In the genomic region with DNA sequence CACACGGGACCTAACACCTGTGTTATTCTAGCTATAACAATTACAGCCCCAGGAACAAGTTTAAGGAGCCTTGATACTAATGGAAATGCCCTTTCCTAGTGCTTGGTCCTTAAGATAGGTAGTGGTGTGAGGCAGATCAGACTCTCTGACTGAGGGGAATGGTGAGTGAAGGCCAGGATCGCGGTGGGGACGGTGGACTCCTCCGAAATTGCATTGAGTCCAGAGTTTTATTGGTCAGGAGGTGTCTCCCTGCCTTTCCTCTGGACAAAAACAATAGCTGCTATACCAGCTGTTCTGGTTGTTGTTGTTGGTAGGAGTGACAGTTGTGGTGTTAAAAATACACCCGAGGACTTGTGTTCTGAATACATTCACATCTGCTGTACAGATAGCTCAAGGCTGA, we compare ENCODE assay signal across 8 mouse cellular contexts. TPM values are rescaled to one million over a fixed set of nuclear protein-coding genes. Genes with fewer than 3 reads are reported as not detected.
DNase-seq lines count a peak whose midpoint lies in the region; ATAC-seq and TF ChIP-seq lines count a peak whose summit lies in the region.

No protein-coding gene starts in this region.

- no peaks in the 10 kb centered on the region for H3K9me3 ChIP-seq in lung, embryonic 14.5 days (ENCODE audit: low read depth, low read length)
- no peaks in the 10 kb centered on the region for H3K9me3 ChIP-seq in embryonic facial prominence, embryonic 14.5 days (ENCODE audit: control insufficient read depth, low read length)
- H3K9me3 ChIP-seq in intestine, postnatal 0 days (ENCODE audit: control insufficient read depth), result no peaks in the 10 kb centered on the region
- no peaks in the 10 kb centered on the region for H3K9me3 ChIP-seq in neural tube, embryonic 15.5 days (replicated peaks)

- H3K36me3 ChIP-seq in lung, embryonic 14.5 days (ENCODE audit: insufficient read depth), result no peaks in the 10 kb centered on the region
- H3K36me3 ChIP-seq in embryonic facial prominence, embryonic 14.5 days (ENCODE audit: control insufficient read depth, insufficient read depth, low read length), result no peaks in the 10 kb centered on the region
- H3K36me3 ChIP-seq in intestine, postnatal 0 days (ENCODE audit: control insufficient read depth, insufficient read depth), result no peaks in the 10 kb centered on the region
- no peaks in the 10 kb centered on the region for H3K36me3 ChIP-seq in neural tube, embryonic 15.5 days

- no peak for TF ChIP-seq CTCF in lung, embryonic 14.5 days (IDR thresholded peaks at IDR 0.05; ENCODE audit: low read depth)
- no peak for TF ChIP-seq CTCF in intestine, postnatal 0 days (IDR thresholded peaks at IDR 0.05; ENCODE audit: low read depth)

- no peak overlapping the region for H3K27ac ChIP-seq in lung, embryonic 14.5 days (ENCODE audit: low read depth)
- no peak overlapping the region for H3K27ac ChIP-seq in embryonic facial prominence, embryonic 14.5 days (replicated peaks; ENCODE audit: low read depth, low read length)
- 0 out of 2 replicates have a peak overlapping the region, but pooled peaks have one; percentile 60 for H3K27ac ChIP-seq in intestine, postnatal 0 days (ENCODE audit: low read depth, low read length)
- peak overlapping the region; percentile 83 for H3K27ac ChIP-seq in neural tube, embryonic 15.5 days (replicated peaks)

- no peak for DNase-seq in lung, embryonic 14.5 days
- no peak for DNase-seq in lung, postnatal 25 days (ENCODE audit: low spot score)
- DNase-seq in embryonic facial prominence, embryonic 14.5 days (ENCODE audit: low spot score), result no peak
- no peak for DNase-seq in adrenal gland, adult 18-20 months (ENCODE audit: low spot score in 2 of 2)
- DNase-seq in layer of hippocampus, postnatal 10 days (ENCODE audit: low spot score in 2 of 2), result no peak
- DNase-seq in cerebellum, postnatal 25 days, result no peak

- H3K9ac ChIP-seq in lung, embryonic 14.5 days, result peak overlapping the region; percentile 90; the same call in 1 of the 2 replicates
- peak overlapping the region; percentile 87 for H3K9ac ChIP-seq in embryonic facial prominence, embryonic 14.5 days (ENCODE audit: low read depth, low read length)
- H3K9ac ChIP-seq in intestine, postnatal 0 days (ENCODE audit: low read depth, low read length), result peak overlapping the region; percentile 90; the same call in 1 of the 2 replicates
- peak overlapping the region; percentile 93 for H3K9ac ChIP-seq in neural tube, embryonic 15.5 days (replicated peaks)

- WGBS in lung, embryonic 14.5 days, result 40% methylated on average over 6 of the region's 6 CpGs
- WGBS in embryonic facial prominence, embryonic 14.5 days, result 24% methylated on average over 6 of the region's 6 CpGs
- WGBS in intestine, postnatal 0 days, result 19% methylated on average over 6 of the region's 6 CpGs
- 7% methylated on average over 6 of the region's 6 CpGs for WGBS in neural tube, embryonic 15.5 days

- peak overlapping the region; percentile 97 for H3K4me2 ChIP-seq in lung, embryonic 14.5 days
- peak overlapping the region; percentile 78 for H3K4me2 ChIP-seq in embryonic facial prominence, embryonic 14.5 days (ENCODE audit: low read depth, low read length)
- H3K4me2 ChIP-seq in intestine, postnatal 0 days (replicated peaks; ENCODE audit: low read depth), result peak overlapping the region; percentile 97
- H3K4me2 ChIP-seq in neural tube, embryonic 15.5 days, result peak overlapping the region; percentile 91

- H3K4me1 ChIP-seq in lung, embryonic 14.5 days (ENCODE audit: insufficient read depth), result peaks cover 9% of the 10 kb centered on the region
- peaks cover 17% of the 10 kb centered on the region; the same call in 1 of the 2 replicates for H3K4me1 ChIP-seq in embryonic facial prominence, embryonic 14.5 days (ENCODE audit: control insufficient read depth, insufficient read depth, low read length)
- H3K4me1 ChIP-seq in intestine, postnatal 0 days (replicated peaks; ENCODE audit: control insufficient read depth, insufficient read depth, low read length), result 0 out of 2 replicates have a peak, but pooled peaks cover 10% of the 10 kb centered on the region
- peaks cover 22% of the 10 kb centered on the region for H3K4me1 ChIP-seq in neural tube, embryonic 15.5 days

- no peak for ATAC-seq in lung, embryonic 14.5 days (ENCODE audit: insufficient read depth)
- no peak for ATAC-seq in embryonic facial prominence, embryonic 14.5 days (ENCODE audit: low read depth)
- no peak for ATAC-seq in intestine, postnatal 0 days
- no peak for ATAC-seq in neural tube, embryonic 15.5 days (ENCODE audit: low FRiP score)

- peak overlapping the region; percentile 96 for H3K4me3 ChIP-seq in lung, embryonic 14.5 days (ENCODE audit: low read depth, low read length)
- H3K4me3 ChIP-seq in embryonic facial prominence, embryonic 14.5 days (ENCODE audit: low read depth, low read length), result peak overlapping the region; percentile 82
- peak overlapping the region; percentile 85 for H3K4me3 ChIP-seq in intestine, postnatal 0 days (ENCODE audit: low read depth, low read length)
- peak overlapping the region; percentile 95 for H3K4me3 ChIP-seq in neural tube, embryonic 15.5 days (replicated peaks)

- no peaks in the 10 kb centered on the region for H3K27me3 ChIP-seq in lung, embryonic 14.5 days (ENCODE audit: insufficient read depth, low read length)
- no peaks in the 10 kb centered on the region for H3K27me3 ChIP-seq in embryonic facial prominence, embryonic 14.5 days (replicated peaks; ENCODE audit: control insufficient read depth, insufficient read depth, low read length)
- H3K27me3 ChIP-seq in intestine, postnatal 0 days (replicated peaks; ENCODE audit: control insufficient read depth, insufficient read depth, low read length), result no peaks in the 10 kb centered on the region
- H3K27me3 ChIP-seq in neural tube, embryonic 15.5 days (replicated peaks), result no peaks in the 10 kb centered on the region

RNA-seq across cellular contexts. Expression of a gene that starts 1.3 kb away (rescaled TPM):
- polyA plus RNA-seq in lung, embryonic 14.5 days (2014; fragmentation: Nextera tagmentation; extraction: Ambion mirVana), result 32.8 and 36.1 TPM in 2 replicates
- polyA plus RNA-seq in embryonic facial prominence, embryonic 14.5 days (2014; fragmentation: Nextera tagmentation; extraction: Ambion mirVana), result 31.7 and 34.1 TPM in 2 replicates
- polyA plus RNA-seq in intestine, postnatal 0 days (2015; fragmentation: Nextera tagmentation; extraction: Ambion mirVana), result 20.2 and 24.1 TPM in 2 replicates
- polyA plus RNA-seq in neural tube, embryonic 15.5 days (2015; fragmentation: Nextera tagmentation; extraction: Ambion mirVana), result 40.7 and 45.4 TPM in 2 replicates
- total RNA-seq in adrenal gland, adult 18-20 months (2021), result 10 to 100 TPM; 54.6 to 74.6 TPM
- total RNA-seq in layer of hippocampus, postnatal 10 days (2021), result 100 to 1,000 TPM; 119 to 134 TPM

RNA-seq across cellular contexts. Expression of a gene that starts 50.9 kb away (rescaled TPM):
- polyA plus RNA-seq in lung, embryonic 14.5 days (2014; fragmentation: Nextera tagmentation; extraction: Ambion mirVana), result 1.9 and 2.0 TPM in 2 replicates
- polyA plus RNA-seq in embryonic facial prominence, embryonic 14.5 days (2014; fragmentation: Nextera tagmentation; extraction: Ambion mirVana), result 2.1 and 2.4 TPM in 2 replicates
- 0.18 and 0.37 TPM in 2 replicates for polyA plus RNA-seq in intestine, postnatal 0 days (2015; fragmentation: Nextera tagmentation; extraction: Ambion mirVana)
- 2.1 and 2.7 TPM in 2 replicates for polyA plus RNA-seq in neural tube, embryonic 15.5 days (2015; fragmentation: Nextera tagmentation; extraction: Ambion mirVana)
- 1 to 10 TPM; 1.3 to 2.4 TPM for total RNA-seq in adrenal gland, adult 18-20 months (2021)
- 1 to 10 TPM; 1.8 to 2.2 TPM for total RNA-seq in layer of hippocampus, postnatal 10 days (2021)

Comparison
In these comparisons a context has a peak if more than half of its experiments do, and no peak if none do; other contexts are left out.
1. H3K27ac ChIP-seq: peak in intestine, postnatal 0 days (single experiment) and neural tube, embryonic 15.5 days (single experiment); none in lung, embryonic 14.5 days (single experiment) and embryonic facial prominence, embryonic 14.5 days (single experiment).
2. Peak in every context shown above with its lines, with median percentiles within 50 percentile points of each other: H3K4me2 ChIP-seq, H3K4me3 ChIP-seq and H3K9ac ChIP-seq.